Mouse (Mus musculus): ENCODE data around the gene Vmn2r44. TPM values are rescaled to one million over a fixed set of nuclear protein-coding genes. Genes with fewer than 3 reads are reported as not detected.
"Not testable (repeated sequence)": the region's sequence is repeated elsewhere in the genome, so short reads cannot be mapped to it uniquely, and the experiment has no call there.

The Vmn2r44 gene
- polyA plus RNA-seq (2014; fragmentation: Nextera tagmentation; extraction: Ambion mirVana), result not detected in 2 replicates

DNA sequence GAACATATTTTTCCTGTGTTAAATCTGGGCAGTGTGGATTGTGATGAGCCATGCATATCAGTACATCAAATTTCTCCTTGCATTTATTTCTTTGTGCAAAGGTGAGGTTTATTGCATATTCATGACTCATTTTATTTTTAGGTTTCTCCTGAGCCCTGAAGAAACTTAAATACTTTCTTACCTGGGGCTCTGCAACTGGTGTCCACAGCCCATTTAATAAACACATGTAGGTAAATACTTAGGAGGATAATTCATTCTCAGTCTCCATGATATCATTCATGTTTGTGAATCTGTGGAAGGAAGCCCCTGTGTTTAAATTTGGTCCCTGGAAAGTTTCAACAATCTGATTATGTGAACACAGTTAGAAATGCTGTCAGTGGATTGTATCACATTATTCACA lies at the start of gene Vmn2r44:
TSS of gene Vmn2r44 (minus strand) at position 101 of the 400 bp plus-strand sequence.
- H3K4me2 ChIP-seq (replicated peaks; ENCODE audit: low read depth, low read length); H3K4me3 ChIP-seq (ENCODE audit: low read depth, low read length); H3K36me3 ChIP-seq (ENCODE audit: control insufficient read depth, insufficient read depth, low read length); H3K27me3 ChIP-seq (ENCODE audit: control insufficient read depth, insufficient read depth, low read length); ATAC-seq (ENCODE audit: insufficient number of reproducible peaks, insufficient read depth, low FRiP score, low read depth); H3K9ac ChIP-seq (replicated peaks; ENCODE audit: low read depth, low read length); H3K4me1 ChIP-seq (ENCODE audit: control insufficient read depth, insufficient read depth, low read length); H3K9me3 ChIP-seq (ENCODE audit: control insufficient read depth, low read depth, low read length); H3K27ac ChIP-seq (ENCODE audit: low read length): not testable (repeated sequence)

DNA sequence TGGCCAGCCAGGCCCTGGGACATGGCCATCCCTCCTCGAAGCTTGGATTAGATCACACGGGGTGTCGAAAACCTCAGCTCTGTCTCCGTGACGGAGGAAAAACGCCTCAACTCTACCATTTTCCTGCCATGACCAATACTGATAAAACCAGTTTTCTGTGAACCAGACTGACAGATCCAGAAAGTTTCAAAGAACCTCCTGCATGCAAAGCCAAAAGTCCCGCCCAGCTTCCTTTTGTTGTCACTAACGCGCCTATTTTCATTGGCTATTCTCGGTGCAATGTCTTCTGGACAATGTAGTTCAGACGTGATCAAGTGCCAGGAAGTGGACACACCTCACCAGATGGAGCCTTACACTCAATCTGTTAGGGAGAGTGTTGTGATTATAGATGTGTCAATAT lies 25.3 kb downstream of the Vmn2r44 start:
- H3K27ac ChIP-seq (ENCODE audit: low read length); H3K4me2 ChIP-seq (replicated peaks; ENCODE audit: low read depth, low read length); H3K4me1 ChIP-seq (ENCODE audit: control insufficient read depth, insufficient read depth, low read length); H3K9me3 ChIP-seq (ENCODE audit: control insufficient read depth, low read depth, low read length); H3K4me3 ChIP-seq (ENCODE audit: low read depth, low read length); H3K36me3 ChIP-seq (ENCODE audit: control insufficient read depth, insufficient read depth, low read length); ATAC-seq (ENCODE audit: insufficient number of reproducible peaks, insufficient read depth, low FRiP score, low read depth); H3K9ac ChIP-seq (replicated peaks; ENCODE audit: low read depth, low read length); H3K27me3 ChIP-seq (ENCODE audit: control insufficient read depth, insufficient read depth, low read length): not testable (repeated sequence)
- 83% methylated on average over 11 of the region's 11 CpGs for WGBS

Other genes with a start within 250 kb of the Vmn2r44 start
- gene Vmn2r41, start 221.7 kb downstream of the Vmn2r44 start, polyA plus RNA-seq (2014; fragmentation: Nextera tagmentation; extraction: Ambion mirVana), result not detected in 2 replicates
- gene Vmn2r42, start 183.0 kb downstream of the Vmn2r44 start, polyA plus RNA-seq (2014; fragmentation: Nextera tagmentation; extraction: Ambion mirVana), result not detected in 2 replicates
- gene Vmn2r43, start 122.7 kb downstream of the Vmn2r44 start, polyA plus RNA-seq (2014; fragmentation: Nextera tagmentation; extraction: Ambion mirVana), result not detected in 2 replicates
- not detected in 2 replicates for gene Vmn2r45, start 105.7 kb upstream of the Vmn2r44 start, polyA plus RNA-seq (2014; fragmentation: Nextera tagmentation; extraction: Ambion mirVana)